Mouse (Mus musculus) cerebellum, adult 9-10 months (tissue): ENCODE results near the gene Pigx.
A peak's percentile ranks its signal among the peaks of the same experiment; 100 is the strongest.
"Not testable (repeated sequence)": the region's sequence is repeated elsewhere in the genome, so short reads cannot be mapped to it uniquely, and the experiment has no call there.

Experiments used
- DNase-seq: peaks from one replicate; pipeline ENCODE4 v3.0.0; 2022

Pigx gene

DNA sequence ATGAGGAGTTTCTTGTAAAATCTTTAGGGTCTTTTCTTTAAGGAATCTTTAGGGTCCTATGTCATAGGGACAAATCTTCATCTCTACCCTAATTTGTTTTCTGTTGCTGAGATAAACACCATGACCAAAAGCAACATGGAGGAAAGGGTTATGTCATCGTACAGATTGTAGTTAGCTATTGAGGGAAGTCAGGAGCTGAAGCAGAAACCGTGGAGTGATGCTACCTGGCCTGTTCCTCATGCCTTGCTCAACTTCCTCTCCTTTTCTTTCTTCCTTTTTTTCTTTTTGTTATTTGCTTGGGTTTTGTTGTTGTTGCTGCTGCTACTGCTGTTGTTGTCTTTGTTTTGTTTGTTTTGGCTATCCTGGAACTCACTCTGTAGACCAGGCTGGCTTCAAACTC, 9.0 kb upstream of the Pigx start:
- no peak for DNase-seq

DNA sequence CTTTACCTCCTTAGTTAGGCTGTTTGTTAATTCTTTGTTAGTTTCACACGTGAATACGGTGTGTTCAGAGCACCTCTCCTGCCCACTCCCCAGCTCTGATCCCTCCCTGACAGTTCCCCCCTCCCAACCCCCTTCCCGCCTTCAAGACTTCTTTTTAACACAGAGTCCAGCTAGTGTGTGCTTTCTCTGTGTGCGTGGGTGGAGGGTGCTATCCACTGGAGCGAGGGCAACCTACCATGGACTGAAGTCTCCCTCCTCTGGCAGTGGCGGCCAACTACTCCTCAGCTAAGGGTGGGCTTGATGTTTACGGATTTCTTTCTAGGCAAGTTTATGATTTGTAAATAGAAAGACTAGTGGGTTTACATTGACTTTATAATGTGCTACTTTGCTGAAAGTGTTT, 8.6 kb upstream of the Pigx start:
- DNase-seq: no peak

DNA sequence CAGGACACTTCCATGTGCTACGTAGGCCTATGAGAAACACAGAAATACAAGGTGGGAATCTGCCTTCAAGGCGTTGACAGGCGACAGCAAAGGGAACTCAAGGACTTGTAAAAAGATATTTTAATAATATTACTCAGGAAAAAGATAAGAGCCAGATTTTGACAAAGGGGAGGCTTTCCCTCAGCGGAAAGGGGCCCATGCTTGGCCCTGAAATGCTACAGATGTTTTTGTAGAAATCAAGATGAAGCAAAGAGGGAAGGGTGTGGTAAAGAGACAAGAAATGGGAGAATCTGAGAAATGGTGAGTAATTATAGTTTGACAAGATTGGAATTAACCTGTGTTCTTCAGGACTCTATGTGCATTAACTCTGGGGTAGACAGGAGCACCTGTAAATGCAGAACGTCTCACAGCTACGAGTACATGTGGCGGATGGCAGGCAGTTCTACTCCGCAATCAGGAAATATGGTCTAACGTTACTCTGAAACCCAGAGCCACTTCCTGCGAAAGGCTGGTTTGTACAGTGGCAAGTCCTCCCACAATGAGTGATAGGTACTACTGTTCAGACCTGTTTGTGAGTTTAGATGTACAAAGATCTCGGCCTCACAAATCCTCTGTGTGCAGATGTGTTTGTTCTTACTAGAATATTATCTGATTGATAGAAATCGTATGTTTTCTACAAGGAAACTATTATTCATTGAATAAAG, 8.0 kb upstream of the Pigx start:
- no peak for DNase-seq

DNA sequence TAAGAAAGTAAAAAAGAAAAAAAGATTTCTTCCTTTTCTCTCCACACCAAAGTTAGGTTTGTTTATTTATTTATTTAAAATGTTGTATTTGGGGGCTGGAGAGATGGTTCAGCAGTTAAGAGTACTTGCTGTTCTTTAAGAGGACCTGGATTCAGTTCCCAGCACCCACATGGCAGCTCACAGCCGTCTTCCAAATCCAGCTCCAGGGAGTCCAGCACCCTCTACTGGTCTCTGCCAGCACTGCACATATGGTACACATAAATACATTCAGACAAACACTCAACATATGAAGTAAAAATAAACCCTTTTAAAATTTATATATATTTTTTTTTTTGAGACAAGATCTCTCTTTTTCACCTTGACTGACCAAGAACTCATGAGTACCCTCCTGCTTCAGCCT, 6.2 kb upstream of the Pigx start:
- no peak for DNase-seq

DNA sequence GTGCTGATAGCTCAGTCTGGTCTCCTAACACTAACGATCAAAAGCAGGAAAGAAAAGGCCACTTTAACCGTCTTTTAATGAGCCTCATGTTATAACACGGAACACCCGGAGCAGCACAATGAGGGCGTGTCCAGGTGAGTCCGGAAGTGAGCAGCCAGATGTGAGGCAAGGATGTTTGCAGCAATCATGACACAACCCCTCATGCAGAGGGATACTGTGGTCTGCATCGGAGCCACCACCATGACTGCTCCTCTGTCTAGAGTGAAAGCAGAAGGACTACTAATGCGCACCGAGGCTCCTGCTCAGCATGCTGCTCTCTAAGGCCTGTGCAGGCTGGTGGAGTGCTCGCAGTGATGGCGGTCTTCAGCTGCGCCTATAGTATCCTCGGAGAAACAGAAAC, 2.8 kb upstream of the Pigx start:
- DNase-seq: no peak

DNA sequence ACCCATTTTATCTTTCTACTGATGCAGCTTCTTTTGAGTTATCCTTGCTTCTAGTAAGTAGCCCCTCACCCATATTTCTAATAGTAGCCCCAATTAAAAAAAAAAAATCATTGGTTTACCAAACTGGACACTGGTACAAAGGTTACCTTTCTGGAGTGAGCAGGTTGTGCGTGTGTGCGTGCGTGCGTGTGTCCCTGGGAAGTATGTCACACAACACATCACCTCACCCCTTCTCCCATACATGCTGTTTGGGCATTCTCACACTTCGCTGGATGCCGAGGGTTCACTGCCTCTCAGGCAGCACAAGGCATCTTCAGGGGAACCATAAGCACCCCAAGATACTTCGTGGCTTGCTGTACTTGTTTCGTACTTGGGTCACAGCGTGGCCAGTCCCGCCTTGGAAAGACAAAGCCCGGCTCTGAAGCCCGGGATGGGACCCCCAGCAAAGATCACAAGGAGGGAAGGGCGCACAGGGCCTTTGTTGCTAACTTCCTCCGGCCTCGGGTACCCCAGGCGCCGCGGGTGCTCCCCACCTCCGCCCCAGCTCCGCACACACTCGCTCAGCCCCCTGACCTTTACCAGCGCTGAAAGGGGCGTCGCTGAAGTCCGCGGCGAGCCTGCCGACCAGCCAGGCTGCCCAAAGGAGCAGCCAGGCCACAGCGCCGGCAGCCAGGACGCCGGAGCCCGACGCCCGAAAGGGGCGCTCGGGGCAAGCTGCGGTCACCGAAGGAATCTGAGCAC, 473 bp downstream of the Pigx start:
- DNase-seq: no peak

DNA sequence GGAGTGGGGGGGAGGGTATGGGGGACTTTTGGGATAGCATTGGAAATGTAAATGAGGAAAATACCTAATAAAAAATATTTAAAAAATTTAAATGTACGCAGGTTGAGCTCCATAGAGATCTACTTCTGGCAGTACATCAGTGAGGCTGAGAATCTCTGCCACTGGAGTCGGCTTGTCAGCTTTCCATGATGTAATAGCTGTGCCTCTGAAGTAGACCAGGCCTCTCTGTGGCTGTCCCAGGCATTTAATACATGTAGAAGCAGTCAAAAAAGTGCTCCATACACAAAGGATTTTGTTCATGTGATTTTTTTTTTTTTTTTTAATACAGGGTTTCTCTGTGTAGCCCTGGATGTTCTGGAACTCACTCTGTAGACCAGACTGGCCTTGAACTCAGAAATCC, 1.8 kb downstream of the Pigx start:
- DNase-seq: not testable (repeated sequence)

DNA sequence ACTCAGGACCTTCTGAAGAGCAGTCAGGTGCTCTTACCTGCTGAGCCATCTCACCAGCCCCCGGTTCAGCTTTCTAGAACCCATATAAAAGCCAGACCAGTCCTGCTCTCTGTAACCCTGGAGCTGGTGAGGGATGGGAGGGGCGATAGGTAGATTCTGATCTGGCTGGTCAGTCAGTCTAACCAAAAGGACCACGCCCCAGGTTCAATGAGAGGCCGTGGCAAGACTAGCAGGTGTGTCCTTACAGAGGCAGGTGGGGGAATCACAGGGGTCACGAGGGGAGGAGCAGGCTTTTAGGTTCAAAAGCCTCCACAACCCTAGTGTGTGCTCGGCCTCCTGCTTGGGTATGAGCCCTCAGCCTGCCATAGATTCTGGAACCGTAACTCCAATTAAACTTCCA, 8.1 kb downstream of the Pigx start:
- no peak for DNase-seq

DNA sequence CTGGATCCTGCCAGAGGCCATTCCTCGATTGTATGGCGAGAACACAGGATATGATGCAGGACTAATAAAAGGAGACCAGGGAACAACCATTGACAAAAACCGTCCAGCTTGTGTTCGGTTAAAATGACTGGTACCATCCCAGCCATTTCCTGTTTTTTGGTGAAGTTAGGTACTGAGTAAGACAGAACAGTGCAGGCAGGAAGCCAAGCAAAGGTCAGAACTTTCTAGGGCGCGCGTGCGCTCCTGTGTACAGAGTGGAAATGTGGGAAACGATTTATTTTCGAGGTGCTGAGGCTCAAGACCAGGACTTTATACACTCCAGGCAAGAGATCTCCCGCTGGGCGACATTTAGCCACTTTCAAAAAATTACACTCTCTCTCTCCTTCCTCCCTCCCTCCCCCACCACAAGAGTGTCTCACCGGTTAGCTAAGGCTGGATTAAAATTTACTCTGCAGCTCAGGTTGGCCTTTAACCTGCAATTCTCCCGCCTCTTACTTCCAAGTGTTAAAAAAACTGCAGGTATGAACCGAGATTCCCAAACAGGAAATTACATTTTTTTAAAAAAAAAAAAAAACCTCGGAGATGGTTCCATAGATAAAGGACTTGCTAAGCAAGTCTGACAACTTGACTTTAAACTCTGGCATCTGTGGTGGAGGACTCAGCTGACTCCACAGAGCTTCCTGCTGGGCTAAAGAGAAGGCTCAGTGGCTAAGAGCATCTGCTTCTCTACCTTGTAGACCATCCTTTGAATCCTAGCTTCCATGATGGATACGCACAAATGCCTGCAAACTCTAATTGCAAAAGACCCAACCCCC, 11.7 kb downstream of the Pigx start:
- DNase-seq: no peak

DNA sequence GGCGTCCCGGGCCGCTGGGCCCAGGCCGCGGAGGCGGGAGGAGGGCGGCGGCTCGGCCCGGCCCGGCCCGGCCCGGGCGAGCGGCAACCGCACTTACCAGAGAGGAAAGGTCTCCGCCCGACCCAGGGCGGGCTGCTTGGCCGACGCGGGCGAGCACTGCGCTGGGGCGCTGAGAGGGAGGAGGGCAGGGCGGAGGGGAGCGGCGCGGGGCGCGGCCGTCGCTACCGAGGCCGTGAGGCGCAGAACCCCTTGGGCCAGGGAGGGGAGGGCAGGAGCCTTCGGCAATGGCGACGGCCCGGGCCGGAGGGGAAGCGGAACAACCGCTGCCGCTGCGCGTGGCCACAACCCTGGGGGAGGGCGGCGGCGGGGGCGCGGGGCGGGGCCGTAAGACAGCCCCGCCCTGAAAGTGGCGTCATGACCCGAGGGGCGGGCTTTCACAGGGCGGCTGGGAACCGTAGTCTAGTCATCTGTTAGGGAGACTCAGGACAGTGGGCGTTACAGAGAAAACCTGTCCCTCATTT, 20.5 kb downstream of the Pigx start, which contains the start of gene Pak2:
Gene Pak2, minus strand, starts transcription at position 352 of the 521 bp plus-strand sequence.
- peak; percentile 82 for DNase-seq

DNA sequence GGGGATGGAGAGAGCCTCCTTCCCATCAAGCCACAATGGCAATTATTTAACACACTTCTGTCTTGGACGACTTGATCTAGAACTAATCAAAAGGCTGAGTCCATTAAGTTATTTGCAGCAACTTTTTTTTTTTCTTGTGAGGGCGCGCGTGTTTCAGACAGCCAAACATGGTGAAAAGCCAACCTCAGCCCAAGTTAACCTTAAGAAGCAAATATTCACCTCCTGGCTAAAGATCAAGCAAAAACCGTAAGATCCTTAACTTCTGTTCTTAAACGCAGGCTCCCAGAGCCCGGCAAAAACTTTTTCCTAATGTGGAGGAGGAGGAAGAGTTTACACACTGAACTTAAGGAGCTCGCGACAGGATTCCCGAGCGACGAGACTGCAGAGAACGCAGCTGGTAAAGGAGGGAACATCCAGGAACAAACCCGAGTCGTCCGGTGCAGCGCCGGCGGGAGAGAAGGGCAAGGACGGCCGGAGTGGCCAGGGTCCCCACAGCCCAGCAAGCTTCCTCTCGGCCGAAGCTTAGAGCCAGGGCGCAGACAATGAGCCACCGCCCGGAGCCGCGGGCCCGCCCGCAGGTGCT, 21.0 kb downstream of the Pigx start:
- peak; percentile 41 for DNase-seq

DNA sequence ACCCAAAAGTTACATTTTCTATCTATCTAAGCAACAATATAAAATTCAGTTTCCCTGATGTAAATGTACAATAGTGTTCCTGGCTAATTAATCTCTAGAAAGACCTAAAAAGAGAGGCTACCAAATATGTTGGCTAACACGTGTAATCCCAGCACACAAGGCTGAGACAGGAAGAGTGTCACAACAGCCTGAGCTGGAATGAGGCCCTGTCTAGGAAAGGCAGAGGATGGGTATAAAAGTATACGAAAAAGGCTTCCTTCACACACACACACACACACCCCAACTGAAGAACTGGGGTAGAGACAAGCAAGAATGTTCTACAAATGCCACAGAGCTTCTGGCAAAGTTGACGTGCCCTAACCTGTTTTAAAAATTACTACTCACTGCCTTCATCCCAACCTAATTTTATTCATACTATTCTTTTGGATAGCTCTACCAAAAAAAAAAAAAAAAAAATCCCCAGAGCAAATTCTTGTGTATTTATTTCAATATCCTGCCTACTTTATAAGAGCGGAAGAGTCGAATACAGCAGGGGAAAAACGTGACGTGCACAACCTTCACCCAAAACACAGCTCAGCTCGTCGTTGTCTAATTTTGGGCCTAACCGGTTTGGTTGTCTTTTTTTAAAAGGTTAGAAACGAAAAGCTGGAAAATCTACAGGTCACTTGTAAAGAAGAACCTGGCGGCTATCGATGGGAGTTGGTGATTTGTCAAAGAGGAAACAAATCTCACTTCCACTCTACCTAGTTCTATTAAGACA, 21.7 kb downstream of the Pigx start:
- DNase-seq: no peak

DNA sequence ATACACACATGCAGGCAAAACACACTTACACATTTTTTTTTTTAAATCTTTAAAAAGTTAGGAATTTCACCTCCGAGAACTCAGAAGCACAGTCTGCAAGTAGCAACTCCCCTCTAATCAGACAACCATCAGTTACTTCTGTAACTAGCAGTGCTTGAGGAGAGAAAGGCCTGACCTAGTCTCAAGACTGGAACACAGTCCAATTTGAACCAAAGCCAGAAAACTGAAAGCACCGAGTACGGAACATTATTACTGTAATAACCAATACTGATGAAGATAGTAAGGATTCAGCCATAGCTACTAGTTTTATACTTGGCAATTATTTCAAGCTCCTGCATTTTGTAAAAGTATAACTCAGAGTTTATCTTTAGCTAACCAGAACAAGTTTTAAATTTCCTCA, 23.1 kb downstream of the Pigx start:
- peak; percentile 46 for DNase-seq

DNA sequence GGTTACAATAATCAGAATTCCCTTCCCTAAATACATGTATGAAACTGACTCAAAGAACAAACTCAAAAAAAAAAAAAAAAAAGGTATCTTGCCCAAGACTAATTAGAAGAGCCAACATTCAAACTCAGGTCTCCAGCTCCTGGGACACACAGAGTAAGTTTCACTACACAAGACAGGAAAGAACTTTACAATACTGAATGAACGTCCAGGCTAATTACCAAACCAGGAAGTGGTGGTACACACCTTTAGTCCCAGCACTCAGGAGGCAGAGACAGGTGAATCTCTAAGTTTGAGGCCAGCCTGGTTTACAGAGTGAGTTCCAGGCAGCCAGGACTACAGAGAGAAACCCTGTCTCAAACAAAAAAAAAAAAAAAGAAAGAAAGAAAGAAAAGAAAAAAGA, 23.8 kb downstream of the Pigx start:
- no peak for DNase-seq

DNA sequence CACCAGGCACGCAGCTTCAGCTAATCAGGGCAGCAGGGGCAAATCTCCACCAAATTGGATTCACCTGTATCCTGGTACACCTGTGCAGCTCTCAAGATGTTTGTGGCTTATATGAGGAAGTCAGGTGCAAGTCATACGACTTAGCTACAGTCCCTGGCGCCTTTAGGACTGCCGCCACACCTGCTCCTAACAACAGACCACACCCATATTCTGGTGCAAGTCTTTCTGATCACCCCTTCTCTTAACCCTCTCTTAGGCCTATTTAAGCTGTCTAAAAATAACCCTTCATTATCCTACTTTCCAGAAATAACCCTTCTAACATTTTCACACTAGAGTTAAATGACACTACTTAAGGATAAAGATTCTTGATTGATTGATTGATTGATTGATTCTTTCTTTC, 29.5 kb downstream of the Pigx start:
- DNase-seq: not testable (repeated sequence)

DNA sequence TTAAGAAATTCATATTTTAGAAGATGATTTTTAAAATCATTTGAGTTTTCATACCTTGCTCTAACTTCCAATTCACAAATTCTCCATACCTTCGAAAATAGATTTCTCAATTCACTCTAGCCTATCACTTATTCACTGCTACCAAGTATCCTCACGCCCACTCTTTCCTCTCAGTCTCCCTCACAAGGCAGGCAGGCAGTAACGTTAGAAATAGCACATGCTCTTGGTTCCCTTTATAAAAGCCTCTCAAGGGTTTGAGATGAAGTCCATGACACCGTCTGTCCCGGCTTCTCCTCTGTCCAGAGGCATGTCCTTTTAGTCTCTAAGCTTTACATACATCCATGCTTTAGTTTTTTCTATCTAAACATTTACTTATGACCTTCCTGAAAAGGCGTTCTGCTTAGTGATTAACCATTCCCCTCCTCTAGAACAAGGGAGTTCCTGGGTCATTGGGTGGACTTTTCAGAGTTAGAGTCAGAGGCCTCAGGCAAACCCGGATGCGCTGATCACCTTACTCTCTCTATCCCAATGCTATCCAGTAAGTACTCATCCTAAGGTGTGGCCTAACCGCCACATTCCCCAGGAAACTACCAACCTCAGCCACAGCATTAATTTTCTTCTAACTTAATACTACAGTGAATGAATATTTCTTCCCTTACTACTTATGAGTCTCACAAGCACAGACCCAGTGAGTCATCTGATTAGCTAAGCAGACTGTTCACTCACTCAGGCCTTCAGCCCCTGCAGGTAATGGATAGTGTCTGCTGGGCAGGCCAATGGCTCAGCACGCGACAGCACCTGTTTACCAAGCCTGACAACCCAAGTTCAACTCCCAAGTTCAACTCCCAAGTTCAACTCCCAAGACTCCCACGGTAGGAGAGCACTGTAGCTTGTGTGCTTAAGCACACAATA, 30.9 kb downstream of the Pigx start:
- no peak for DNase-seq

DNA sequence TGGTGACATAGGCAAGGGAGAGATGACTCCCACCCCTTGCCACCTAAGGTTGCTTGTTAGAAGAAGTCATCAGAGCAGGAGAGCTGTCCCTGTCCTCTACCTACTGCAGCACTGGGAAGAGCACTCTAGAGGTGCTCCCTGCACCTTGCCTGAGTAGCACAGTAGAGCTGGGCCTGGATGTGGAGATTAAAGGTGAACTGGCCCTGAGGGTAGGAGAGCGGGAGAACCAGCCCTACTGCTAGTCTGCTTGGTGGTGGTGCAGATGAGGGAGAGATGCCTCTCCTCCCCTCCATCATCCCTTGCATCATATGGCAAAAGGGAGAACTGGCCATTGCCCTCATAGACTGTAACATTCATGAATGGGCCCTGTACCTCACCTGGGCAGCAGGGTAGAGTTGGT, 32.6 kb downstream of the Pigx start:
- no peak for DNase-seq

DNA sequence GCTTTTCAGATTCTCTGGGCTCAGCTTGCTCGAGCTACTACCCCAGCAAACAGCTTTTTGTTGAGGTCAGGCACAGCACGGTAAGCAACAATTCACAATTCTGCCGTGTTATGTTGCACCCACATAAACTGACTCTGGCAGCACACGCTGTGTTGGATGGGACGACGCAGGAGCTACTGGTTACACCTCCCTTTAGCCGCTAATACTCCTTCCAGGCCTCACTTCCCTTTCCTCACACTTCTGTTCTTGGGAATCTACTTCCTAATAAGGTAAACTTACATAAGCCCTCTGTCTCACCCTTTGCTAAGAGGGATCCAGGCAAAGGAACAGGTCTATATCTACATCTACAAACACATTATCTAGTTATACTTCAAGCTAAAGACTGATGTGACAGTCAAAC, 35.6 kb downstream of the Pigx start:
- DNase-seq: no peak

DNA sequence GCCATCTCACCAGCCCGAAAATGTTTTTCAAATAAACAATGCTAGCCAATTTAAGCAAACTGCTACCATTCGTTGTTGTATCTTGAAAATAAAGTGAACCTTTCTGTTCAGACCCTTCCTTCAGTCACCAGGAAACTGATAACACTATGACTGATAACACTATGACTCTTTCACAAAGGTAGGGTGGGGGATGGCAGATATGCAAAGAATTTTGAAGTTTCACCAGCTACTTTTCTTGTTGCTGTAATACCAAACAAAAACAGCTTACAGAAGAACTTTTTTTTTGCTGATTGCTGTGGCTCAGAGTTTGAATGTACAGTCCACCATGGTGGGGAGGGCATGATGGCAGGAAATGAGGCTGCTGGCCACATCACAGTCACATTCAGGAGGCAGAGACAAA, 37.3 kb downstream of the Pigx start:
- no peak for DNase-seq

DNA sequence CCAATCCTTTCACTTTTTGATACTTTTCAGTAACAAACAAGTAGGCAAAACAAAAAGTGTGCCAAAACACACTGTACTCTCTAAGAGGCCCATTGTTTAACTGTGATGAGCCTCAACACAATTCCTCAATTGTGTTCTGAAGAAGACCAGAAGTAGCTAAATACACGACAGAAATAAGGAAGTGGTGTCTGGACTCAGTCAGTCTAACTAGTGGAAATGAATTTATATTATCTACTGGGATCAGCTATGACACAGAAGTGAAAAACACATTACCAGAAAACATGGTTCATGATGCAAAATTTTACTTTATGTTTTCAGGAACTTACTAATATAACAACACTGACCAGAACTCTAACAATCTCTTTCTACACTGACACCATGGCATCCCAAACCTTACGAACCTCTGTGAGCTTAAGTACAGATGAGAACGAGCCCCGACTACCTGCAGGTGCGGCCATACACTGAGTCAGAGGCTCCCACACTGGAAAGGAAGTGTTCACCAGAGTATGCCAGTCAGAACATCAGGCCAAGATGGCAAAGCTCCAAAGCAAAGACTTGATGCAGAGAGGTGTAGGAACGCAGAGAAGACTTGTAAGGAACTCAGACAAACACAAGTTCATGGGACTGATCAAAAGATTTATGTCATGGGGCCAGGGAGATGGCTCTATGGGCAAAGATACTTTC, 39.6 kb downstream of the Pigx start:
- no peak for DNase-seq

DNA sequence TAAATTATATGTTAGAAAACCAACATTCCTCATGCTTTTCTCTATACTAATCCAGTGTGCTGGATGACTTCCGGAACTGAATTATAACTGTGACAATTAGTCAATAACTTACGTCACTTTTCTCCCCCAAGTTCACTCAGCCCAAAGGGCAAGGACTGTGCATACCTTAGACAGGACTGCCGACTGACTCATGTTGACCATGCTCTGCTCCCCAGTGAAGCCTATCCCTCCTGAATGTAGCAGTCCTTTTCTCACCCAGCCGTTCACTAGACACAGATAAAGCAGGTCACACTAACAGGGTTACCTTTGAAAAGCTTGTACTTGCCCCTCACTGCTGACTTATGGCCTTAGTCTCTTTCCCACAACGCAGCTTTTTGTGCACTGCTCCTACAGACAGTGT, 40.7 kb downstream of the Pigx start:
- DNase-seq: no peak
